Mouse (Mus musculus) hindbrain, embryonic 14.5 days (tissue): ENCODE data around the gene Srsf3. TPM values are rescaled to one million over a fixed set of nuclear protein-coding genes. Genes with fewer than 3 reads are reported as not detected.

ENCODE experiments used
- ATAC-seq: fragments of 200-750 bp; cut with Nextera tagmentation; 2 replicates; pipeline ENCODE4 v1.8.0; 2017; ENCODE audit warnings: moderate number of reproducible peaks, mild to moderate bottlenecking, moderate TSS enrichment, moderate library complexity; ENCODE audit not compliant: low FRiP score
- DNase-seq: peaks from one replicate; pipeline ENCODE4 v3.0.0-alpha.2; 2015; ENCODE audit warnings: low spot score
- H3K27ac ChIP-seq: fragments of 300-500 bp; sonication (generic); 2 replicates; pipeline ENCODE4 v1.5.1; 2014; ENCODE audit warnings: mild to moderate bottlenecking, moderate library complexity
- H3K27me3 ChIP-seq: fragments of 300-500 bp; sonication (generic); 2 replicates; pipeline ENCODE4 v1.6.1; 2014; ENCODE audit warnings: mild to moderate bottlenecking, low read length, mixed read lengths; ENCODE audit not compliant: control insufficient read depth, insufficient read depth
- H3K36me3 ChIP-seq: fragments of 300-500 bp; sonication (generic); replicated peaks from 2 replicates; pipeline ENCODE4 v1.6.1; 2014; ENCODE audit not compliant: control insufficient read depth, insufficient read depth
- H3K4me1 ChIP-seq: fragments of 300-500 bp; sonication (generic); replicated peaks from 2 replicates; pipeline ENCODE4 v1.6.1; 2014; ENCODE audit warnings: antibody characterized with exemption, low read length, mixed read lengths; ENCODE audit not compliant: control insufficient read depth, insufficient read depth
- H3K4me2 ChIP-seq: fragments of 300-500 bp; sonication (generic); replicated peaks from 2 replicates; pipeline ENCODE4 v1.6.1; 2014; ENCODE audit warnings: mild to moderate bottlenecking, moderate library complexity
- H3K4me3 ChIP-seq: fragments of 300-500 bp; sonication (generic); replicated peaks from 2 replicates; pipeline ENCODE4 v1.5.1; 2014; ENCODE audit warnings: mild to moderate bottlenecking, low read length
- H3K9ac ChIP-seq: fragments of 300-500 bp; sonication (generic); 2 replicates; pipeline ENCODE4 v1.6.1; 2014
- H3K9me3 ChIP-seq: fragments of 300-500 bp; sonication (generic); 2 replicates; pipeline ENCODE4 v1.6.1; 2016; ENCODE audit warnings: low read length; ENCODE audit not compliant: control insufficient read depth
- WGBS: fragments of 180-500 bp; shearing (Covaris S2); extraction: QIAGEN DNeasy Blood & Tissue Kit; methylation state at CpG from one replicate; pipeline ENCODE4 v1.1.7; 2014; 5-methylcytosine and 5-hydroxymethylcytosine counted together
- polyA plus RNA-seq: library from polyadenylated mRNA; unstranded; fragments of >200 nt; fragmentation: Nextera tagmentation; extraction: Ambion mirVana; gene quantifications from 2 replicates; pipeline ENCODE4 v1.2.1, GENCODE M21; 2014

Srsf3 gene
- polyA plus RNA-seq, 1 experiment from 2014 or later = 446 TPM

GRCm38 (mm10) chr17:29086916-29087315 lies 54.5 kb downstream of the Srsf3 start:
- Histone ChIP-seq H3K36me3 (no peaks in the 10 kb centered on the region), H3K4me1 (0 out of 2 replicates have a peak, but pooled peaks cover 3% of the 10 kb centered on the region), H3K4me3 (no peak overlapping the region), H3K27me3 (0 out of 2 replicates have a peak, but pooled peaks cover 6% of the 10 kb centered on the region), H3K27ac (no peak overlapping the region), H3K9ac (no peak overlapping the region), H3K4me2 (no peak overlapping the region), H3K9me3 (no peaks in the 10 kb centered on the region)
- WGBS = 68% methylated on average over 4 of the region's 4 CpGs
- DNase-seq (no peak), ATAC-seq (no peak)

GRCm38 (mm10) chr17:29090776-29091175 lies 58.3 kb downstream of the Srsf3 start, which contains the start of gene Cdkn1a:
Cdkn1a (plus strand) TSS chr17:29090976.
- no peaks in the 10 kb centered on the region for H3K36me3 ChIP-seq
- H3K9ac ChIP-seq = no peak within 1 kb of the TSS
- no peak for DNase-seq
- no peak within 1 kb of the TSS for H3K4me2 ChIP-seq
- H3K4me1 ChIP-seq = peaks cover 15% of the 10 kb centered on the region; the same call in 1 of the 2 replicates
- no peak within 1 kb of the TSS for H3K27ac ChIP-seq
- H3K9me3 ChIP-seq = no peaks in the 10 kb centered on the region
- H3K27me3 ChIP-seq = peaks cover 12% of the 10 kb centered on the region
- WGBS = 83% methylated on average over 3 of the region's 3 CpGs
- no peak within 1 kb of the TSS for H3K4me3 ChIP-seq
- ATAC-seq = no peak

- H3K27me3 ChIP-seq = peaks cover 12% of the 10 kb centered on the region
- no peak for ATAC-seq
- no peak overlapping the region for H3K4me2 ChIP-seq
- no peak overlapping the region for H3K27ac ChIP-seq
- 52% methylated on average over 6 of the region's 6 CpGs for WGBS
- no peaks in the 10 kb centered on the region for H3K36me3 ChIP-seq
- no peak overlapping the region for H3K4me3 ChIP-seq
- no peak for DNase-seq
- H3K4me1 ChIP-seq = peaks cover 15% of the 10 kb centered on the region; the same call in 1 of the 2 replicates
- no peaks in the 10 kb centered on the region for H3K9me3 ChIP-seq
- no peak overlapping the region for H3K9ac ChIP-seq
Observed at GRCm38 (mm10) chr17:29091348-29091944, 59.0 kb downstream of the Srsf3 start.

- H3K4me2 ChIP-seq = no peak overlapping the region
- H3K9ac ChIP-seq = no peak overlapping the region
- H3K9me3 ChIP-seq = no peaks in the 10 kb centered on the region
- no peaks in the 10 kb centered on the region for H3K36me3 ChIP-seq
- ATAC-seq (no peak), DNase-seq (no peak)
- H3K4me3 ChIP-seq = no peak overlapping the region
- no peak overlapping the region for H3K27ac ChIP-seq
- 59% methylated on average over 5 of the region's 5 CpGs for WGBS
- H3K27me3 ChIP-seq = peaks cover 12% of the 10 kb centered on the region
- peaks cover 15% of the 10 kb centered on the region; the same call in 1 of the 2 replicates for H3K4me1 ChIP-seq
Observed at GRCm38 (mm10) chr17:29092497-29092896, 60.1 kb downstream of the Srsf3 start.

Other genes starting within 250 kb of the Srsf3 start
- 8.0 and 8.9 TPM in 2 replicates for gene Brpf3, start 231.5 kb upstream of the Srsf3 start, polyA plus RNA-seq
- gene Pnpla1, start 174.2 kb upstream of the Srsf3 start, polyA plus RNA-seq = 0.07 TPM in 1 of 2 replicates, not detected in the other
- 1.2 and 1.3 TPM in 2 replicates for gene 4930539E08Rik, start 117.3 kb upstream of the Srsf3 start, polyA plus RNA-seq
- gene Pxt1, start 88.8 kb upstream of the Srsf3 start, polyA plus RNA-seq = not detected in 2 replicates
- gene Kctd20, start 80.7 kb upstream of the Srsf3 start, polyA plus RNA-seq = 78.9 and 82.8 TPM in 2 replicates
- gene Stk38, start 24.6 kb upstream of the Srsf3 start, polyA plus RNA-seq = 75.6 and 85.0 TPM in 2 replicates
- gene Cdkn1a, start 58.3 kb downstream of the Srsf3 start, polyA plus RNA-seq = 79.5 and 97.7 TPM in 2 replicates
- not detected in 2 replicates for gene Rab44, start 81.5 kb downstream of the Srsf3 start, polyA plus RNA-seq
- gene Cpne5, start 205.5 kb downstream of the Srsf3 start, polyA plus RNA-seq = 38.1 and 42.8 TPM in 2 replicates
- 101 TPM in 2 replicates for gene Ppil1, start 231.6 kb downstream of the Srsf3 start, polyA plus RNA-seq
- gene BC004004, start 236.2 kb downstream of the Srsf3 start, polyA plus RNA-seq = 126 and 131 TPM in 2 replicates